Mouse (Mus musculus) telencephalon, adult 2 months (tissue): ENCODE data around the gene Vps26b.

Source experiments
- DNase-seq: peaks from one replicate; pipeline ENCODE4 v3.0.0-alpha.2; 2011; ENCODE audit warnings: low read depth, low spot score

Vps26b gene

DNA sequence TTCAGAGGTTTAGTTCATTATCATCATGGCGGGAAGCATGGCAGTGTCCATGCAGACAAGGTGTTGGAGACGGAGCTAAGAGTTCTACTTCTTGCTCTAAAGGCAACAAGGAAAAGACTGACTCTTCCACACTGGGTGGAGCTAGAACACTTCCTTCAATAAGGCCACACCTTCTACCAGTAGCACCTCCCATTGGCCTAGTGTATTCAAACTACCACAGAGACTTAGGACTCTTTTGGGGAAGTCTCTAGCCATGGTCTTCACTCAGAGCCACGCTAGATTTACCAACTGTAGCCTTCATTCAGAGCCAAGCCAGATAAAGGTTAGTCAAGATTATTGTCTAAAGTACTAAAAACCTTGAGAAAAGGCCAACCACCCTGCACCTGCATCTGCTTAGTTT, 32.8 kb downstream of the Vps26b start:
- DNase-seq = no peak

DNA sequence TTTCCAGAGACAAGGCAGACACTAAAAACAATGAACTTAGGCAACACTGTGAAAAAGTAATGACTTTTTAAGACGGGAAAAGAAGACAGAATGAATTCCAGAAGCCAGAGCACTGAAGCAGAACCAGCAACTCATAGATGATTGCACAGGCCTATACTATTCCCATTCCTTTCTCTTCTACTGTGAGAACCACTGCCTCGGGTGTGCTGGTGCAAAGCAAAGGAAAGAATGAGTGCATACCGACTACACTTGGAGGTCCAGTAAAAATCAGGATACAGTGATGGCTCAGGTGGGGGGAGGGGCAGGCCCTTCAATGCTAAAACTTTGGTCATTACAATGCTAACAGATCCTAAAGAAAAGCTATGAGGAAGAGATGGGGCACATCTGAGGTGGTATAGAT, 36.0 kb downstream of the Vps26b start:
- no peak for DNase-seq

- DNase-seq = no peak
These were observed 36.7 kb downstream of the Vps26b start for GRCm38 (mm10) chr9:26993118-26993517.

GRCm38 (mm10) chr9:26990181-26990580, 39.7 kb downstream of the Vps26b start:
- no peak for DNase-seq

- no peak for DNase-seq
These were observed 44.1 kb downstream of the Vps26b start for GRCm38 (mm10) chr9:26985668-26986277.

DNA sequence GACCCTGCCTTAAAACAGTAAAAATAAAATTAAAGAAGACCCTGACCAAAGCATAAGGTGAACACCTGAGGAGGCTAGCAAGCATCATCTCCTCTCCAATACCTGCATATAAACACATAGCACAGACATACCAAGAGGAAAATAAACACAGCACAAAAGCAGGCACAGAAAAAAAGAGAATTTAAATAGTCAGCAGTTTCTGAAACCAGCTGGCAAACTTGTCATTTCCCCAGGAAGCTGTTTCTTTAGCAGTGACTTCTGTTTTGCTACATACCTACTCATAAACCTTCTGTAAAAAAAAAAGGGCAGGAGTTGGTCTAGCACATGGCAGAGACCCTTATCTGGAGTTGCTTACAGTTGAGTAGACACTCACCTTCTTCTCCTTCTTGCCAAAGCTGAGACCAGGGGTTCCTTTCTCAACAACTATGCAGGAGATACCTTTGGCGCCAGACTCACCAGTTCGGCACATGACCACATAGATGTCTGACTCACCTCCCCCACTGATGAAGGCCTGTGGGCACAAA, 44.7 kb downstream of the Vps26b start:
- DNase-seq = no peak

- DNase-seq = no peak
These were observed 51.1 kb downstream of the Vps26b start for GRCm38 (mm10) chr9:26978776-26979175.

GRCm38 (mm10) chr9:26977754-26978153, 52.1 kb downstream of the Vps26b start:
- DNase-seq = no peak
